Mouse (Mus musculus) urinary bladder, postnatal 4 days (tissue): ENCODE measurements around the gene Vmn1r56.
"Not testable (repeated sequence)": the region's sequence is repeated elsewhere in the genome, so short reads cannot be mapped to it uniquely, and the experiment has no call there.

Source experiments
- DNase-seq, 2 experiments: peaks; one replicate each; pipeline ENCODE4 v3.0.0; 2021 to 2022; ENCODE audit warnings: low spot score in 2 of 2

Gene Vmn1r56

GRCm38 (mm10) chr7:5196647-5197046, at the start of gene Vmn1r56:
Vmn1r56 (minus strand) TSS chr7:5196747.
- DNase-seq, result not testable (repeated sequence)

- DNase-seq, result not testable (repeated sequence)
These were observed 21.6 kb upstream of the Vmn1r56 start, which contains the start of gene Vmn1r57 for GRCm38 (mm10) chr7:5218193-5218592. Vmn1r57 (plus strand) TSS chr7:5218493.

GRCm38 (mm10) chr7:5149570-5149969, 47.0 kb downstream of the Vmn1r56 start, which contains the start of gene Vmn1r55:
Vmn1r55 (minus strand) TSS chr7:5149670.
- not testable (repeated sequence) for DNase-seq
